ENCODE assay signal across 14 mouse cellular contexts in the genomic region with DNA sequence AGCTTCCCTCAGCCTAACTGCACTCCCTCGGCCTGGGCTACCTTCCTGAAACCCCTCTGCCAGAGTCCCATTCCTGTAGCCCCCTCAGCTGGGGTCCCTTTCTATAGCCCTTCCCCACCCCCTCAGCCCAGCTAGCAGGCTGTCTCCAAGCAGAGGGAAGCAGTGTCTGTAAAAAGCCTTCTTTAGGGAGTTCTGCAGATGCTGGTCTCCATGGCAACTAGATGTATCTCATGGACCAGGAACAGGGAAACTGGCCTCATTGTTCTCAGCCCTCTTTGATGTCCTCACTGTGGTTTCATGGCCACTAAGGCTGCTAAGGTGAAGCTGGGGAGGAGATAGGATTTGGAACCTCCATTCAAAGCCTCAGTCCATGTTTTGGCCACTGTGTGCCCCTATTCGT.
A peak's percentile ranks its signal among the peaks of the same experiment; 100 is the strongest.
DNase-seq lines count a peak whose midpoint lies in the region; ATAC-seq and TF ChIP-seq lines count a peak whose summit lies in the region.
"Had no signal": no experiment of that assay in that cellular context is flagged by ENCODE, and none has a peak within 500 bp of the region (broad histone marks: within the 10 kb centered on the region; RNA-seq: fewer than 3 reads in every experiment).

No protein-coding gene starts in this region.

- no peak overlapping the region for H3K9ac ChIP-seq in neural tube, embryonic 11.5 days (ENCODE audit: low read length)
- H3K9ac ChIP-seq in hindbrain, embryonic 16.5 days (ENCODE audit: low read depth, low read length), result no peak overlapping the region
- H3K9ac ChIP-seq in midbrain, postnatal 0 days (replicated peaks; ENCODE audit: low read length, poor library complexity, severe bottlenecking), result no peak overlapping the region
- no peak overlapping the region for H3K9ac ChIP-seq in intestine, embryonic 15.5 days
- no peak overlapping the region for H3K9ac ChIP-seq in kidney, embryonic 14.5 days (ENCODE audit: low read depth, low read length)
- H3K9ac ChIP-seq: lung, embryonic 14.5 days had no signal

- peak; percentile 38; the same call in 1 of the 2 replicates for ATAC-seq in neural tube, embryonic 11.5 days (ENCODE audit: insufficient read depth, low FRiP score, low TSS enrichment)
- ATAC-seq in hindbrain, embryonic 16.5 days, result peak; percentile 87
- ATAC-seq in midbrain, postnatal 0 days (ENCODE audit: low FRiP score), result peak; percentile 84
- ATAC-seq in intestine, embryonic 15.5 days, result no peak
- no peak for ATAC-seq in kidney, embryonic 14.5 days (ENCODE audit: low FRiP score, low TSS enrichment)
- ATAC-seq: CD4-positive, CD25-positive, alpha-beta regulatory T cell, adult 4 months; intestine, embryonic 16.5 days had no signal

- peaks cover 3% of the 10 kb centered on the region; the same call in 1 of the 2 replicates for H3K4me1 ChIP-seq in neural tube, embryonic 11.5 days (ENCODE audit: control insufficient read depth, insufficient read depth, low read length)
- peaks cover 14% of the 10 kb centered on the region for H3K4me1 ChIP-seq in hindbrain, embryonic 16.5 days (ENCODE audit: control insufficient read depth, insufficient read depth, low read depth, low read length)
- H3K4me1 ChIP-seq in midbrain, postnatal 0 days (ENCODE audit: insufficient read depth, low read length), result peaks cover 20% of the 10 kb centered on the region
- H3K4me1 ChIP-seq in intestine, embryonic 15.5 days (replicated peaks), result no peaks in the 10 kb centered on the region
- no peaks in the 10 kb centered on the region for H3K4me1 ChIP-seq in kidney, embryonic 14.5 days (ENCODE audit: control insufficient read depth, insufficient read depth, low read length)
- H3K4me1 ChIP-seq: limb, embryonic 10.5 days had no signal

- no peak for TF ChIP-seq CTCF in midbrain, postnatal 0 days (IDR thresholded peaks at IDR 0.05)
- TF ChIP-seq CTCF in gastrocnemius, adult 2 months (IDR thresholded peaks at IDR 0.05), result no peak

- H3K27me3 ChIP-seq in neural tube, embryonic 11.5 days (ENCODE audit: control insufficient read depth, insufficient read depth, low read length), result no peaks in the 10 kb centered on the region
- H3K27me3 ChIP-seq in hindbrain, embryonic 16.5 days (replicated peaks; ENCODE audit: control insufficient read depth, insufficient read depth, low read length), result no peaks in the 10 kb centered on the region
- no peaks in the 10 kb centered on the region for H3K27me3 ChIP-seq in midbrain, postnatal 0 days (ENCODE audit: insufficient read depth, low read length)
- no peaks in the 10 kb centered on the region for H3K27me3 ChIP-seq in intestine, embryonic 15.5 days (replicated peaks)
- no peaks in the 10 kb centered on the region for H3K27me3 ChIP-seq in kidney, embryonic 14.5 days (ENCODE audit: control insufficient read depth, insufficient read depth, low read length)

- no peaks in the 10 kb centered on the region for H3K9me3 ChIP-seq in neural tube, embryonic 11.5 days (ENCODE audit: control insufficient read depth, low read length)
- H3K9me3 ChIP-seq in hindbrain, embryonic 16.5 days (ENCODE audit: control insufficient read depth, low read length), result no peaks in the 10 kb centered on the region
- H3K9me3 ChIP-seq in midbrain, postnatal 0 days (ENCODE audit: low read length), result no peaks in the 10 kb centered on the region
- H3K9me3 ChIP-seq in intestine, embryonic 15.5 days, result no peaks in the 10 kb centered on the region
- H3K9me3 ChIP-seq in kidney, embryonic 14.5 days (ENCODE audit: control insufficient read depth, low read length), result no peaks in the 10 kb centered on the region
- H3K9me3 ChIP-seq: limb, embryonic 10.5 days had no signal

- no peak for DNase-seq in neural tube, embryonic 11.5 days (ENCODE audit: low spot score)
- no peak for DNase-seq in neural tube, embryonic 10.5 days (ENCODE audit: extremely low spot score, low spot score)
- peak; percentile 79 for DNase-seq in midbrain, postnatal 0 days (ENCODE audit: low spot score)
- DNase-seq in adipocyte (ENCODE audit: low spot score), result no peak
- no peak for DNase-seq in gastrocnemius, adult 2 months
- DNase-seq: heart, adult 18-20 months; lung, embryonic 14.5 days had no signal

- intact Hi-C loops in gastrocnemius, adult 2 months (cut with DNase I), result no loop called here

- no peak overlapping the region for H3K27ac ChIP-seq in neural tube, embryonic 11.5 days (ENCODE audit: low read depth, low read length)
- H3K27ac ChIP-seq in hindbrain, embryonic 16.5 days (ENCODE audit: low read depth, low read length), result peak overlapping the region; percentile 65
- H3K27ac ChIP-seq in midbrain, postnatal 0 days (ENCODE audit: low read depth, low read length), result peak overlapping the region; percentile 83
- no peak overlapping the region for H3K27ac ChIP-seq in intestine, embryonic 15.5 days
- H3K27ac ChIP-seq in gastrocnemius, adult 2 months, result no peak overlapping the region
- no peak overlapping the region for H3K27ac ChIP-seq in kidney, embryonic 14.5 days (ENCODE audit: low read depth, low read length)
- H3K27ac ChIP-seq: limb, embryonic 10.5 days had no signal

- H3K36me3 ChIP-seq in neural tube, embryonic 11.5 days (ENCODE audit: control insufficient read depth, insufficient read depth, low read length), result no peaks in the 10 kb centered on the region
- H3K36me3 ChIP-seq in hindbrain, embryonic 16.5 days (ENCODE audit: control insufficient read depth, insufficient read depth, low read length), result no peaks in the 10 kb centered on the region
- no peaks in the 10 kb centered on the region for H3K36me3 ChIP-seq in midbrain, postnatal 0 days (ENCODE audit: insufficient read depth, low read length)
- H3K36me3 ChIP-seq in intestine, embryonic 15.5 days, result no peaks in the 10 kb centered on the region
- no peaks in the 10 kb centered on the region for H3K36me3 ChIP-seq in kidney, embryonic 14.5 days (ENCODE audit: control insufficient read depth, insufficient read depth, low read length)
- H3K36me3 ChIP-seq: limb, embryonic 10.5 days had no signal

- WGBS in neural tube, embryonic 11.5 days, result 53% methylated on average over 2 of the region's 2 CpGs
- WGBS in hindbrain, embryonic 16.5 days, result 27% methylated on average over 2 of the region's 2 CpGs
- 11% methylated on average over 2 of the region's 2 CpGs for WGBS in midbrain, postnatal 0 days
- WGBS in intestine, embryonic 15.5 days, result 66% methylated on average over 2 of the region's 2 CpGs
- WGBS in kidney, embryonic 14.5 days, result 88% methylated on average over 2 of the region's 2 CpGs

- H3K4me3 ChIP-seq in neural tube, embryonic 11.5 days (ENCODE audit: low read depth, low read length), result no peak overlapping the region
- no peak overlapping the region for H3K4me3 ChIP-seq in hindbrain, embryonic 16.5 days (ENCODE audit: low read length)
- no peak overlapping the region for H3K4me3 ChIP-seq in midbrain, postnatal 0 days (ENCODE audit: low read depth, low read length)
- no peak overlapping the region for H3K4me3 ChIP-seq in intestine, embryonic 15.5 days (replicated peaks)
- H3K4me3 ChIP-seq in gastrocnemius, adult 2 months, result no peak overlapping the region
- H3K4me3 ChIP-seq in kidney, embryonic 14.5 days (ENCODE audit: low read length), result no peak overlapping the region
- H3K4me3 ChIP-seq: erythroblast, embryonic 14.5 days; limb, embryonic 10.5 days had no signal

- H3K4me2 ChIP-seq in neural tube, embryonic 11.5 days (ENCODE audit: low read depth), result no peak overlapping the region
- no peak overlapping the region for H3K4me2 ChIP-seq in hindbrain, embryonic 16.5 days (ENCODE audit: low read length)
- no peak overlapping the region for H3K4me2 ChIP-seq in midbrain, postnatal 0 days (ENCODE audit: low read depth, low read length, poor library complexity, severe bottlenecking)
- H3K4me2 ChIP-seq in intestine, embryonic 15.5 days (replicated peaks), result no peak overlapping the region
- no peak overlapping the region for H3K4me2 ChIP-seq in kidney, embryonic 14.5 days (replicated peaks; ENCODE audit: low read depth, low read length)
- H3K4me2 ChIP-seq: lung, embryonic 14.5 days had no signal

Comparison
In these comparisons a context has a peak if more than half of its experiments do, and no peak if none do; other contexts are left out.
1. ATAC-seq: peak in neural tube, embryonic 11.5 days (single experiment), hindbrain, embryonic 16.5 days (single experiment) and midbrain, postnatal 0 days (single experiment); none in intestine, embryonic 15.5 days (single experiment) and kidney, embryonic 14.5 days (single experiment).
2. H3K27ac ChIP-seq: peak in hindbrain, embryonic 16.5 days (single experiment) and midbrain, postnatal 0 days (single experiment); none in neural tube, embryonic 11.5 days (single experiment), intestine, embryonic 15.5 days (single experiment), gastrocnemius, adult 2 months (single experiment) and kidney, embryonic 14.5 days (single experiment).